Mouse (Mus musculus) cortical plate, adult 2 months (tissue): Measurements from ENCODE around the gene Cnot10.

Source experiments
- CTCF ChIP-seq: fragments of 200-500 bp; IDR thresholded peaks from 2 replicates; pipeline ENCODE4 v1.5.1; 2011; ENCODE audit warnings: mild to moderate bottlenecking, control low read depth, low read length; ENCODE audit not compliant: insufficient read depth; ENCODE audit errors: extremely low read depth
- POLR2A ChIP-seq: fragments of 200-500 bp; IDR thresholded peaks from 2 replicates; pipeline ENCODE4 v1.6.1; 2011; ENCODE audit warnings: mild to moderate bottlenecking, low read length, control low read depth; ENCODE audit not compliant: insufficient read depth; ENCODE audit errors: extremely low read depth

- TF ChIP-seq CTCF, result no peak
- TF ChIP-seq POLR2A, result no peak
These were observed 55.6 kb downstream of the Cnot10 start for GRCm38 (mm10) chr9:114584183-114585016.
